Mouse (Mus musculus): ENCODE data around the gene Cep295. TPM values are rescaled to one million over a fixed set of nuclear protein-coding genes. Genes with fewer than 3 reads are reported as not detected.
A peak's percentile ranks its signal among the peaks of the same experiment; 100 is the strongest.

The Cep295 gene
- 13.3 and 14.6 TPM in 2 replicates for polyA plus RNA-seq (2015; fragmentation: Nextera tagmentation; extraction: Ambion mirVana)

GRCm38 (mm10) chr9:15357484-15358275 lies at the start of gene Cep295:
TSS of gene Cep295 (minus strand) at chr9:15357788.
- Histone ChIP-seq H3K4me2 (peak within 1 kb of the TSS; percentile 71), H3K27me3 (replicated peaks) (0 out of 2 replicates have a peak, but pooled peaks cover 2% of the 10 kb centered on the region), H3K9me3 (no peaks in the 10 kb centered on the region), H3K4me1 (peaks cover 18% of the 10 kb centered on the region), H3K27ac (peak within 1 kb of the TSS; percentile 84), H3K36me3 (replicated peaks) (no peaks in the 10 kb centered on the region; the same call in 1 of the 2 replicates), H3K4me3 (peak within 1 kb of the TSS; percentile 77), H3K9ac (peak within 1 kb of the TSS; percentile 80)
- 2% methylated on average over 60 of the region's 60 CpGs for WGBS
- peak; percentile 100 for ATAC-seq (replicated peaks)

GRCm38 (mm10) chr9:15397591-15397990 lies 40.0 kb upstream of the Cep295 start:
- H3K9ac ChIP-seq = no peak overlapping the region
- H3K27me3 ChIP-seq (replicated peaks) = no peaks in the 10 kb centered on the region
- H3K4me3 ChIP-seq = no peak overlapping the region
- ATAC-seq (replicated peaks) = no peak
- H3K36me3 ChIP-seq (replicated peaks) = no peaks in the 10 kb centered on the region
- WGBS = 72% methylated on average over 3 of the region's 4 CpGs
- no peak overlapping the region for H3K4me2 ChIP-seq
- H3K9me3 ChIP-seq = no peaks in the 10 kb centered on the region
- H3K4me1 ChIP-seq = no peaks in the 10 kb centered on the region
- H3K27ac ChIP-seq = no peak overlapping the region

- WGBS = 61% methylated on average over 1 of the region's 1 CpGs
- ATAC-seq (replicated peaks) = no peak
- Histone ChIP-seq H3K4me2 (no peak overlapping the region), H3K4me1 (no peaks in the 10 kb centered on the region), H3K27ac (no peak overlapping the region), H3K27me3 (replicated peaks) (no peaks in the 10 kb centered on the region), H3K9me3 (no peaks in the 10 kb centered on the region), H3K9ac (no peak overlapping the region), H3K36me3 (replicated peaks) (no peaks in the 10 kb centered on the region), H3K4me3 (no peak overlapping the region)
Observed at GRCm38 (mm10) chr9:15395353-15395942, 37.9 kb upstream of the Cep295 start.

DNA sequence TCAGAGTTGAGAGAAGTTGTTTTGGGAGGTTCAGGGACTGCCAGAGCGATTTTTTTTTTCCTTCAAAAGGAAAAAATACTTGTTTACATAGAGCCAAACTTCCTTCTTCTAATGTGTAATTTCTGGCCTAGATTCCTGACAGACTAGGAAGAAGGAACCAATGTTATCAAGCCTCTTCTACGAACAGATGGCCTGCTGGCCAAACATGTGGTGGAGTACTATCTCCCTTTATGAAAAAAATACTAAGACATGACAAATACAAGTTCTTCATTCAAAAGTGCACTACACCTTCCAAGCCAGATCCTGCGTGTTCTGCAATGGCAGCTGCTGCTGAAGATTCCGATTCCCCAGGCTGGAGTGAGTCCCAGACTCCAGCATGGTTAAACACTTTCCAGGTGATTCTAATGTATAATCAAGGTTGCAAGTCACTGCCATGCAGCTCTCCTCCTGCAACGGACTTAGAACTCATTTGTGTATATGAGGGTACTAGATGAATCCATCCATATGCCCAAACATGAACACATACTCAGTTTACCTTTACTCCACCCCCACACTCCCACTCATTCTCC lies 29.6 kb upstream of the Cep295 start:
- H3K4me2 ChIP-seq = no peak overlapping the region
- H3K36me3 ChIP-seq (replicated peaks) = no peaks in the 10 kb centered on the region
- no peak overlapping the region for H3K27ac ChIP-seq
- no peak overlapping the region for H3K4me3 ChIP-seq
- H3K9ac ChIP-seq = no peak overlapping the region
- no peak for ATAC-seq (replicated peaks)
- H3K27me3 ChIP-seq (replicated peaks) = no peaks in the 10 kb centered on the region
- H3K4me1 ChIP-seq = no peaks in the 10 kb centered on the region
- 84% methylated on average over 5 of the region's 5 CpGs for WGBS
- H3K9me3 ChIP-seq = no peaks in the 10 kb centered on the region

DNA sequence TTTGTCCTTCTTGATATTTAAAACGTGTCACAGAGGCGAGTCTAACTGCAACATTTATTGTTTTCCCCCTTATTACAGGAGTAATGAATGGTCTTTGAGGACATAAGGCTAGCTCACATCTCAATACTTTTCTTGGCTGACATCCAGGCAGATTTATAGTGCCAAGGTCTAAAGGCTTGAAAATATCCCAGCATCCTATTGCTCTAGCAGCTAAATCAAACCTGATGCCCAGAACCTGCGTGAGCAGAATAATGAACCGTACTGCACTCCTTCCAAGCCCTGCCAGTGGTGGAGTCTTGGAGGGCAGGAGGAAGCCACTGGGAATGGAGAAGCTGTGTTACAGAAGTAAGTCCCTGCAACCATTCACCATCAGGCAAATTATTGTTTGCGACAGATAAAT lies 26.7 kb upstream of the Cep295 start:
- ATAC-seq (replicated peaks) = no peak

GRCm38 (mm10) chr9:15366260-15366659 lies 8.7 kb upstream of the Cep295 start:
- Histone ChIP-seq H3K9me3 (no peaks in the 10 kb centered on the region), H3K27ac (no peak overlapping the region), H3K36me3 (replicated peaks) (no peaks in the 10 kb centered on the region), H3K4me2 (no peak overlapping the region), H3K4me1 (no peaks in the 10 kb centered on the region), H3K4me3 (no peak overlapping the region), H3K27me3 (replicated peaks) (no peaks in the 10 kb centered on the region), H3K9ac (no peak overlapping the region)
- ATAC-seq (replicated peaks) = peak; percentile 60; the same call in 1 of the 2 replicates
- WGBS = 58% methylated on average over 2 of the region's 2 CpGs

More for the DNA sequence above, 26.7 kb upstream of the Cep295 start:
- H3K9me3 ChIP-seq = no peaks in the 10 kb centered on the region
- H3K36me3 ChIP-seq (replicated peaks) = no peaks in the 10 kb centered on the region
- no peak overlapping the region for H3K4me3 ChIP-seq
- H3K27me3 ChIP-seq (replicated peaks) = no peaks in the 10 kb centered on the region
- no peak overlapping the region for H3K27ac ChIP-seq
- WGBS = 81% methylated on average over 5 of the region's 5 CpGs
- no peak overlapping the region for H3K9ac ChIP-seq
- H3K4me1 ChIP-seq = no peaks in the 10 kb centered on the region
- no peak overlapping the region for H3K4me2 ChIP-seq

DNA sequence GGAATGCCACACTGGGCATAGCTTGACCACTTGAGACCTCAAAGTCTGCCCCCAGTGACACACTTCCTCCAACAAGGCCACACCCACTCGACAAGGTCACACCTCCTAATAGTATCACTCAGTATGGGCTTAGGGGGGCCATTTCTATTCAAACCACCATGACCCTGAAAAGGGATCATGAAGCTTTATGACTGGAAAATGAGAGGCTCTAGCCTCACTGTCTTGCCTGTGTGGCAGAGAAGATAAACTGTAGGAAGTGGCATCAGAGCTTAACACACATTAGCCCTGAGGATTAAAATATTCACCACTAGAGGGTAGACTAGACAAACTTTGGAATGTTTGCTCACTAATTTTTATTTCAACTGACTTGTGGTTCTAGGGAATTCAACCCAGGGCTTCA lies 8.3 kb upstream of the Cep295 start:
- Histone ChIP-seq H3K4me1 (no peaks in the 10 kb centered on the region), H3K4me3 (no peak overlapping the region), H3K9me3 (no peaks in the 10 kb centered on the region), H3K27ac (no peak overlapping the region), H3K36me3 (replicated peaks) (no peaks in the 10 kb centered on the region), H3K27me3 (replicated peaks) (no peaks in the 10 kb centered on the region), H3K4me2 (no peak overlapping the region), H3K9ac (no peak overlapping the region)
- peak; percentile 84 for ATAC-seq (replicated peaks)
- 95% methylated on average over 1 of the region's 1 CpGs for WGBS

- H3K9me3 ChIP-seq = no peaks in the 10 kb centered on the region
- H3K9ac ChIP-seq = no peak overlapping the region
- H3K4me2 ChIP-seq = no peak overlapping the region
- H3K4me1 ChIP-seq = no peaks in the 10 kb centered on the region
- ATAC-seq (replicated peaks) = no peak
- H3K4me3 ChIP-seq = no peak overlapping the region
- WGBS = 73% methylated on average over 1 of the region's 1 CpGs
- H3K27me3 ChIP-seq (replicated peaks) = 0 out of 2 replicates have a peak, but pooled peaks cover 1% of the 10 kb centered on the region
- no peaks in the 10 kb centered on the region for H3K36me3 ChIP-seq (replicated peaks)
- no peak overlapping the region for H3K27ac ChIP-seq
Observed at GRCm38 (mm10) chr9:15364843-15365242, 7.3 kb upstream of the Cep295 start.

- Histone ChIP-seq H3K27ac (peak overlapping the region; percentile 84), H3K4me1 (peaks cover 18% of the 10 kb centered on the region), H3K4me3 (peak overlapping the region; percentile 77), H3K4me2 (peak overlapping the region; percentile 71), H3K27me3 (replicated peaks) (0 out of 2 replicates have a peak, but pooled peaks cover 2% of the 10 kb centered on the region), H3K36me3 (replicated peaks) (no peaks in the 10 kb centered on the region; the same call in 1 of the 2 replicates), H3K9me3 (no peaks in the 10 kb centered on the region), H3K9ac (peak overlapping the region; percentile 80)
- WGBS = 1% methylated on average over 9 of the region's 9 CpGs
- no peak for ATAC-seq (replicated peaks)
Observed at GRCm38 (mm10) chr9:15356916-15357483, 588 bp downstream of the Cep295 start.

GRCm38 (mm10) chr9:15349925-15350324 lies 7.7 kb downstream of the Cep295 start:
- H3K36me3 ChIP-seq (replicated peaks) = peaks cover 13% of the 10 kb centered on the region; the same call in 1 of the 2 replicates
- no peaks in the 10 kb centered on the region for H3K4me1 ChIP-seq

GRCm38 (mm10) chr9:15337776-15338175 lies 19.8 kb downstream of the Cep295 start:
- no peak for ATAC-seq (replicated peaks)
- Histone ChIP-seq H3K27ac (no peak overlapping the region), H3K27me3 (replicated peaks) (no peaks in the 10 kb centered on the region), H3K9me3 (no peaks in the 10 kb centered on the region), H3K4me1 (no peaks in the 10 kb centered on the region), H3K4me3 (no peak overlapping the region), H3K36me3 (replicated peaks) (peaks cover 63% of the 10 kb centered on the region), H3K9ac (no peak overlapping the region), H3K4me2 (no peak overlapping the region)
- 85% methylated on average over 4 of the region's 4 CpGs for WGBS

More at GRCm38 (mm10) chr9:15349925-15350324, 7.7 kb downstream of the Cep295 start:
- H3K9me3 ChIP-seq = no peaks in the 10 kb centered on the region
- no peak overlapping the region for H3K4me2 ChIP-seq
- ATAC-seq (replicated peaks) = no peak
- H3K27ac ChIP-seq = no peak overlapping the region
- no peaks in the 10 kb centered on the region for H3K27me3 ChIP-seq (replicated peaks)
- WGBS = 82% methylated on average over 2 of the region's 2 CpGs
- no peak overlapping the region for H3K4me3 ChIP-seq
- no peak overlapping the region for H3K9ac ChIP-seq

GRCm38 (mm10) chr9:15318170-15318742 lies 39.3 kb downstream of the Cep295 start:
- H3K4me3 ChIP-seq = no peak overlapping the region
- H3K27me3 ChIP-seq (replicated peaks) = no peaks in the 10 kb centered on the region
- no peaks in the 10 kb centered on the region for H3K4me1 ChIP-seq
- no peak overlapping the region for H3K4me2 ChIP-seq
- H3K9ac ChIP-seq = no peak overlapping the region
- peak; percentile 46; the same call in 1 of the 2 replicates for ATAC-seq (replicated peaks)
- H3K36me3 ChIP-seq (replicated peaks) = peaks cover 49% of the 10 kb centered on the region
- H3K9me3 ChIP-seq = no peaks in the 10 kb centered on the region
- H3K27ac ChIP-seq = no peak overlapping the region
- WGBS = 84% methylated on average over 2 of the region's 2 CpGs

Data from midbrain, embryonic 15.5 days (tissue).